Mouse (Mus musculus) G1E (cell line): ENCODE data around the gene Agbl4.

Experiments used
- CTCF ChIP-seq: IDR thresholded peaks from 2 replicates; pipeline ENCODE4 v1.5.1; 2012; ENCODE audit warnings: low read depth, low read length, inconsistent platforms, mixed read lengths
- GATA1 ChIP-seq: IDR thresholded peaks from 2 replicates; pipeline ENCODE4 v1.6.1; 2012; ENCODE audit warnings: borderline replicate concordance, low read length, inconsistent platforms, mixed read lengths
- POLR2AphosphoS5 ChIP-seq: IDR thresholded peaks from 2 replicates; pipeline ENCODE4 v1.6.1; 2012; ENCODE audit warnings: low read depth, low read length, inconsistent platforms; ENCODE audit not compliant: insufficient replicate concordance
- TAL1 ChIP-seq: conservative IDR thresholded peaks from 2 replicates; pipeline ENCODE4 v1.6.1; 2012; ENCODE audit warnings: low read depth, low read length, inconsistent platforms, mixed read lengths

- TF ChIP-seq CTCF (no peak), POLR2AphosphoS5 (no peak), GATA1 (no peak), TAL1 (no peak)
Measured at GRCm38 (mm10) chr4:111447918-111448317, 1050.5 kb downstream of the Agbl4 start.
